Comparison of ENCODE assay signal across 9 mouse cellular contexts in genomic region chr2:59838825-59839224, GRCm38 (mm10). TPM values are rescaled to one million over a fixed set of nuclear protein-coding genes. Genes with fewer than 3 reads are reported as not detected.
DNase-seq lines count a peak whose midpoint lies in the region; ATAC-seq and TF ChIP-seq lines count a peak whose summit lies in the region.
"Had no signal": no experiment of that assay in that cellular context is flagged by ENCODE, and none has a peak within 500 bp of the region (broad histone marks: within the 10 kb centered on the region; RNA-seq: fewer than 3 reads in every experiment).

No protein-coding gene starts in this region.

- H3K27me3 ChIP-seq in hindbrain, embryonic 15.5 days, result no peaks in the 10 kb centered on the region
- H3K27me3 ChIP-seq in hindbrain, embryonic 10.5 days (ENCODE audit: insufficient read depth, poor library complexity, severe bottlenecking), result no peaks in the 10 kb centered on the region
- no peaks in the 10 kb centered on the region for H3K27me3 ChIP-seq in hindbrain, embryonic 16.5 days (replicated peaks; ENCODE audit: control insufficient read depth, insufficient read depth, low read length)
- no peaks in the 10 kb centered on the region for H3K27me3 ChIP-seq in lung, postnatal 0 days (replicated peaks; ENCODE audit: insufficient read depth, low read length)

- H3K9me3 ChIP-seq in hindbrain, embryonic 15.5 days, result no peaks in the 10 kb centered on the region
- H3K9me3 ChIP-seq in hindbrain, embryonic 10.5 days, result peaks cover 6% of the 10 kb centered on the region; the same call in 1 of the 2 replicates
- H3K9me3 ChIP-seq in hindbrain, embryonic 16.5 days (ENCODE audit: control insufficient read depth, low read length), result no peaks in the 10 kb centered on the region
- no peaks in the 10 kb centered on the region for H3K9me3 ChIP-seq in lung, postnatal 0 days (ENCODE audit: low read length)

- WGBS in hindbrain, embryonic 15.5 days, result 88% methylated on average over 8 of the region's 8 CpGs
- WGBS in hindbrain, embryonic 10.5 days, result 88% methylated on average over 8 of the region's 8 CpGs
- 92% methylated on average over 8 of the region's 8 CpGs for WGBS in hindbrain, embryonic 16.5 days
- WGBS in lung, postnatal 0 days, result 53% methylated on average over 8 of the region's 8 CpGs

- ATAC-seq in hindbrain, embryonic 15.5 days (ENCODE audit: low FRiP score, low read depth), result no peak; the same call in 1 of the 2 replicates
- peak; percentile 38; the same call in 1 of the 2 replicates for ATAC-seq in hindbrain, embryonic 16.5 days
- peak; percentile 62 for ATAC-seq in lung, postnatal 0 days

- H3K36me3 ChIP-seq in hindbrain, embryonic 15.5 days, result no peaks in the 10 kb centered on the region
- H3K36me3 ChIP-seq in hindbrain, embryonic 10.5 days, result peaks cover 49% of the 10 kb centered on the region
- H3K36me3 ChIP-seq in hindbrain, embryonic 16.5 days (ENCODE audit: control insufficient read depth, insufficient read depth, low read length), result 0 out of 2 replicates have a peak, but pooled peaks cover 2% of the 10 kb centered on the region
- H3K36me3 ChIP-seq in lung, postnatal 0 days (ENCODE audit: insufficient read depth, low read length), result peaks cover 61% of the 10 kb centered on the region

- H3K4me3 ChIP-seq in hindbrain, embryonic 15.5 days, result no peak overlapping the region
- H3K4me3 ChIP-seq in hindbrain, embryonic 10.5 days, result no peak overlapping the region
- no peak overlapping the region for H3K4me3 ChIP-seq in hindbrain, embryonic 16.5 days (ENCODE audit: low read length)
- H3K4me3 ChIP-seq in lung, postnatal 0 days (ENCODE audit: low read depth, low read length), result no peak overlapping the region

- no peak for TF ChIP-seq CTCF in lung, postnatal 0 days (IDR thresholded peaks at IDR 0.05)

- H3K4me1 ChIP-seq in hindbrain, embryonic 15.5 days (replicated peaks), result peaks cover 15% of the 10 kb centered on the region
- H3K4me1 ChIP-seq in hindbrain, embryonic 10.5 days (replicated peaks), result peaks cover 24% of the 10 kb centered on the region
- H3K4me1 ChIP-seq in hindbrain, embryonic 16.5 days (ENCODE audit: control insufficient read depth, insufficient read depth, low read depth, low read length), result peaks cover 12% of the 10 kb centered on the region
- H3K4me1 ChIP-seq in lung, postnatal 0 days (ENCODE audit: insufficient read depth, low read depth, low read length), result no peaks in the 10 kb centered on the region

- no peak overlapping the region for H3K4me2 ChIP-seq in hindbrain, embryonic 15.5 days
- no peak overlapping the region for H3K4me2 ChIP-seq in hindbrain, embryonic 16.5 days (ENCODE audit: low read length)
- H3K4me2 ChIP-seq in lung, postnatal 0 days (replicated peaks; ENCODE audit: low read depth, low read length), result no peak overlapping the region

- 0 out of 2 replicates have a peak overlapping the region, but pooled peaks have one; percentile 34 for H3K27ac ChIP-seq in hindbrain, embryonic 15.5 days (replicated peaks)
- H3K27ac ChIP-seq in hindbrain, embryonic 10.5 days, result no peak overlapping the region
- H3K27ac ChIP-seq in hindbrain, embryonic 16.5 days (ENCODE audit: low read depth, low read length), result peak overlapping the region; percentile 52
- H3K27ac ChIP-seq in lung, postnatal 0 days (ENCODE audit: low read length), result peak overlapping the region; percentile 72

- peak; percentile 90 for TF ChIP-seq EP300 in lung, postnatal 0 days (IDR thresholded peaks at IDR 0.05)

- H3K9ac ChIP-seq in hindbrain, embryonic 15.5 days, result no peak overlapping the region
- no peak overlapping the region for H3K9ac ChIP-seq in hindbrain, embryonic 16.5 days (ENCODE audit: low read depth, low read length)
- no peak overlapping the region for H3K9ac ChIP-seq in lung, postnatal 0 days (replicated peaks; ENCODE audit: low read depth)

- DNase-seq in hindbrain, embryonic 10.5 days (ENCODE audit: low spot score), result no peak
- peak; percentile 32 to 54 for DNase-seq in adrenal gland, postnatal 36 days
- DNase-seq in lung, postnatal 0 days (ENCODE audit: low spot score), result peak; percentile 46
- DNase-seq in ovary, postnatal 10 days (ENCODE audit: low spot score), result no peak
- DNase-seq in testis, postnatal 10 days (ENCODE audit: low spot score), result no peak
- DNase-seq: cerebellum, adult 8-10 months; thymus, postnatal 36 days had no signal

RNA-seq across cellular contexts. Expression of gene Wdsub1, which starts 43.6 kb away (rescaled TPM):
- polyA plus RNA-seq in hindbrain, embryonic 15.5 days (2015; fragmentation: Nextera tagmentation; extraction: Ambion mirVana), result 17.7 and 18.8 TPM in 2 replicates
- 17.4 and 17.5 TPM in 2 replicates for polyA plus RNA-seq in hindbrain, embryonic 10.5 days (2016; fragmentation: Nextera tagmentation; extraction: Ambion mirVana)
- 10 to 100 TPM; 13.9 to 16.1 TPM for total RNA-seq in adrenal gland, postnatal 36 days (2021)
- polyA plus RNA-seq in hindbrain, embryonic 16.5 days (2015; fragmentation: Nextera tagmentation; extraction: Ambion mirVana), result 18.9 and 20.4 TPM in 2 replicates
- polyA plus RNA-seq in lung, postnatal 0 days (2015; fragmentation: Nextera tagmentation; extraction: Ambion mirVana), result 42.3 and 44.6 TPM in 2 replicates

Comparison
In these comparisons a context has a peak if more than half of its experiments do, and no peak if none do; other contexts are left out.
1. DNase-seq: peak in adrenal gland, postnatal 36 days (2 of 2) and lung, postnatal 0 days (single experiment); none in hindbrain, embryonic 10.5 days (single experiment), ovary, postnatal 10 days (single experiment) and testis, postnatal 10 days (single experiment).